Mouse (Mus musculus) cerebellum, postnatal 10 days (tissue): Measurements from ENCODE around the gene Pcdh8.
A peak's percentile ranks its signal among the peaks of the same experiment; 100 is the strongest.

Source experiments
- DNase-seq, 2 experiments: peaks; one replicate each; pipeline ENCODE4 v3.0.0; 2021; ENCODE audit warnings: mixed read lengths in 2 of 2

The Pcdh8 gene

GRCm38 (mm10) chr14:79753733-79754132 is 17.4 kb downstream of the Pcdh8 start:
- no peak for DNase-seq

GRCm38 (mm10) chr14:79740515-79740914 is 30.6 kb downstream of the Pcdh8 start:
- no peak for DNase-seq

GRCm38 (mm10) chr14:79738441-79738840 is 32.7 kb downstream of the Pcdh8 start:
- DNase-seq: no peak

- peak; percentile 78 to 79 for DNase-seq
Observed at GRCm38 (mm10) chr14:79737642-79738379, 33.3 kb downstream of the Pcdh8 start.

GRCm38 (mm10) chr14:79736781-79737180 is 34.3 kb downstream of the Pcdh8 start:
- DNase-seq: peak; percentile 25 to 36

- DNase-seq: no peak
Observed at GRCm38 (mm10) chr14:79733501-79733900, 37.6 kb downstream of the Pcdh8 start.

GRCm38 (mm10) chr14:79728811-79729210 is 42.3 kb downstream of the Pcdh8 start:
- no peak for DNase-seq

GRCm38 (mm10) chr14:79724002-79724681 is 47.0 kb downstream of the Pcdh8 start:
- DNase-seq: peak; percentile 61 to 65

GRCm38 (mm10) chr14:79722228-79722627 is 48.9 kb downstream of the Pcdh8 start:
- DNase-seq: peak; percentile 56 to 57
